Mouse (Mus musculus) liver, adult 2 months (tissue): ENCODE measurements around the gene Lyrm7. TPM values are rescaled to one million over a fixed set of nuclear protein-coding genes. Genes with fewer than 3 reads are reported as not detected.

Experiments used
- DNase-seq: peaks from one replicate; pipeline ENCODE4 v3.0.0-alpha.2; 2011; ENCODE audit warnings: low read depth, low spot score; ENCODE audit errors: extremely low read depth
- H3K27ac ChIP-seq: fragments of 200-500 bp; replicated peaks from 2 replicates; pipeline ENCODE4 v1.5.1; 2012; ENCODE audit warnings: low read depth, mild to moderate bottlenecking, control low read depth, inconsistent platforms, low read length; ENCODE audit not compliant: insufficient read depth
- H3K27me3 ChIP-seq: fragments of 200-500 bp; 2 replicates; pipeline ENCODE4 v1.6.1; 2012; ENCODE audit warnings: mild to moderate bottlenecking, moderate library complexity, low read length, inconsistent platforms; ENCODE audit not compliant: control insufficient read depth, insufficient read depth
- H3K36me3 ChIP-seq: fragments of 200-500 bp; 2 replicates; pipeline ENCODE4 v1.6.1; 2012; ENCODE audit warnings: low read length, inconsistent platforms; ENCODE audit not compliant: control insufficient read depth, insufficient read depth
- H3K4me1 ChIP-seq: fragments of 200-500 bp; 2 replicates; pipeline ENCODE4 v1.6.1; 2011; ENCODE audit warnings: low read length; ENCODE audit not compliant: control insufficient read depth, insufficient read depth
- H3K4me3 ChIP-seq: fragments of 200-500 bp; 2 replicates; pipeline ENCODE4 v1.5.1; 2011; ENCODE audit warnings: low read depth, mild to moderate bottlenecking, control low read depth, low read length, moderate library complexity; ENCODE audit not compliant: insufficient read depth
- H3K79me2 ChIP-seq: fragments of 200-500 bp; 2 replicates; pipeline ENCODE4 v1.6.1; 2012; ENCODE audit warnings: inconsistent platforms, mild to moderate bottlenecking, low read length, moderate library complexity; ENCODE audit not compliant: control insufficient read depth, insufficient read depth
- H3K9ac ChIP-seq: fragments of 200-500 bp; 2 replicates; pipeline ENCODE4 v1.6.1; 2012; ENCODE audit warnings: low read depth, mild to moderate bottlenecking, control low read depth, inconsistent platforms, low read length
- CTCF ChIP-seq: fragments of 200-500 bp; IDR thresholded peaks from 2 replicates; pipeline ENCODE4 v1.5.1; 2011; ENCODE audit warnings: low read depth, low read length, control low read depth
- POLR2A ChIP-seq: fragments of 200-500 bp; IDR thresholded peaks from 2 replicates; pipeline ENCODE4 v1.6.1; 2011; ENCODE audit warnings: low read length, control low read depth; ENCODE audit not compliant: insufficient read depth; ENCODE audit errors: extremely low read depth
- WGBS: fragments of 180-500 bp; shearing (Covaris S2); methylation state at CpG from one replicate; pipeline ENCODE4 v1.1.7; 2018; 5-methylcytosine and 5-hydroxymethylcytosine counted together
- polyA plus RNA-seq: library from polyadenylated mRNA; depleted of rRNA; stranded (reverse); fragments of >200 nt; gene quantifications from 2 replicates; pipeline ENCODE4 v1.2.3, GENCODE M21; 2012; rRNA removed
- total RNA-seq: library from RNA; depleted of rRNA; stranded (reverse); fragments of >200 nt; gene quantifications from 2 replicates; pipeline ENCODE4 v1.2.3, GENCODE M21; 2014; rRNA removed

Gene Lyrm7
- total and polyA plus RNA-seq, 2 experiments, result 1.2 to 1.8 TPM

GRCm38 (mm10) chr11:54779946-54780345, 80.8 kb downstream of the Lyrm7 start:
- no peak for TF ChIP-seq CTCF
- peaks cover 2% of the 10 kb centered on the region; the same call in 1 of the 2 replicates for H3K4me1 ChIP-seq
- no peak overlapping the region for H3K9ac ChIP-seq
- no peak overlapping the region for H3K27ac ChIP-seq
- 86% methylated on average over 1 of the region's 1 CpGs for WGBS
- no peaks in the 10 kb centered on the region for H3K27me3 ChIP-seq
- no peaks in the 10 kb centered on the region for H3K36me3 ChIP-seq
- no peak overlapping the region for H3K4me3 ChIP-seq
- DNase-seq, result no peak
- H3K79me2 ChIP-seq, result peaks cover 31% of the 10 kb centered on the region; the same call in 1 of the 2 replicates

GRCm38 (mm10) chr11:54778131-54778844, 82.4 kb downstream of the Lyrm7 start:
- Histone ChIP-seq H3K4me1 (peaks cover 2% of the 10 kb centered on the region; the same call in 1 of the 2 replicates), H3K36me3 (no peaks in the 10 kb centered on the region), H3K27me3 (no peaks in the 10 kb centered on the region), H3K27ac (no peak overlapping the region), H3K79me2 (peaks cover 27% of the 10 kb centered on the region; the same call in 1 of the 2 replicates), H3K9ac (no peak overlapping the region), H3K4me3 (no peak overlapping the region)
- no peak for DNase-seq
- WGBS, result 25% methylated on average over 1 of the region's 1 CpGs
- TF ChIP-seq CTCF (no peak), POLR2A (no peak)

- Histone ChIP-seq H3K27me3 (no peaks in the 10 kb centered on the region), H3K36me3 (no peaks in the 10 kb centered on the region), H3K79me2 (peaks cover 27% of the 10 kb centered on the region; the same call in 1 of the 2 replicates), H3K4me3 (no peak overlapping the region), H3K9ac (no peak overlapping the region), H3K4me1 (peaks cover 2% of the 10 kb centered on the region; the same call in 1 of the 2 replicates), H3K27ac (no peak overlapping the region)
- TF ChIP-seq CTCF, result no peak
- TF ChIP-seq POLR2A, result no peak
- no peak for DNase-seq
- 91% methylated on average over 6 of the region's 6 CpGs for WGBS
These were observed 83.2 kb downstream of the Lyrm7 start for GRCm38 (mm10) chr11:54777387-54778130.

Other genes with a start within 250 kb of the Lyrm7 start
- gene Cdc42se2, start 73.2 kb downstream of the Lyrm7 start, total RNA-seq, result 9.2 and 9.3 TPM in 2 replicates
- 7.4 and 8.0 TPM in 2 replicates for gene Cdc42se2, start 73.2 kb downstream of the Lyrm7 start, polyA plus RNA-seq
- 629 and 808 TPM in 2 replicates for gene Hint1, start 5.5 kb upstream of the Lyrm7 start, total RNA-seq
- 664 and 683 TPM in 2 replicates for gene Hint1, start 5.5 kb upstream of the Lyrm7 start, polyA plus RNA-seq
- 2.0 and 3.1 TPM in 2 replicates for gene Gpx3, start 41.5 kb upstream of the Lyrm7 start, total RNA-seq
- gene Gpx3, start 41.5 kb upstream of the Lyrm7 start, polyA plus RNA-seq, result 2.7 and 3.3 TPM in 2 replicates
- 3.0 TPM in 2 replicates for gene Tnip1, start 102.0 kb upstream of the Lyrm7 start, total RNA-seq
- 7.2 and 8.1 TPM in 2 replicates for gene Tnip1, start 102.0 kb upstream of the Lyrm7 start, polyA plus RNA-seq
- gene Anxa6, start 172.5 kb upstream of the Lyrm7 start, total RNA-seq, result 111 and 120 TPM in 2 replicates
- 87.5 and 91.3 TPM in 2 replicates for gene Anxa6, start 172.5 kb upstream of the Lyrm7 start, polyA plus RNA-seq
- gene Ccdc69, start 217.2 kb upstream of the Lyrm7 start, total RNA-seq, result 0.13 and 0.55 TPM in 2 replicates
- gene Ccdc69, start 217.2 kb upstream of the Lyrm7 start, polyA plus RNA-seq, result 0.43 TPM in 1 of 2 replicates, not detected in the other
- gene Gm2a, start 237.2 kb upstream of the Lyrm7 start, total RNA-seq, result 41.1 and 61.8 TPM in 2 replicates
- gene Gm2a, start 237.2 kb upstream of the Lyrm7 start, polyA plus RNA-seq, result 64.6 and 73.6 TPM in 2 replicates